Mouse (Mus musculus): ENCODE data around the gene Neo1.

The Neo1 gene

GRCm38 (mm10) chr9:58859080-58859635, 177.1 kb downstream of the Neo1 start:
- no peak for DNase-seq (ENCODE audit: low spot score)

GRCm38 (mm10) chr9:58854931-58855330, 181.3 kb downstream of the Neo1 start:
- DNase-seq (ENCODE audit: low spot score), result no peak

GRCm38 (mm10) chr9:58849576-58850315, 186.5 kb downstream of the Neo1 start:
- DNase-seq (ENCODE audit: low spot score), result no peak

GRCm38 (mm10) chr9:58847676-58848075, 188.6 kb downstream of the Neo1 start:
- DNase-seq (ENCODE audit: low spot score), result no peak

- DNase-seq (ENCODE audit: low spot score), result no peak
Measured at GRCm38 (mm10) chr9:58847008-58847407, 189.2 kb downstream of the Neo1 start.

- no peak for DNase-seq (ENCODE audit: low spot score)
Measured at GRCm38 (mm10) chr9:58844597-58844996, 191.6 kb downstream of the Neo1 start.

- DNase-seq (ENCODE audit: low spot score), result no peak
Measured at GRCm38 (mm10) chr9:58841655-58842054, 194.6 kb downstream of the Neo1 start.

GRCm38 (mm10) chr9:58838504-58838903, 197.7 kb downstream of the Neo1 start:
- DNase-seq (ENCODE audit: low spot score), result no peak

- DNase-seq (ENCODE audit: low spot score), result no peak
Measured at GRCm38 (mm10) chr9:58837174-58837573, 199.1 kb downstream of the Neo1 start.

GRCm38 (mm10) chr9:58832939-58833338, 203.3 kb downstream of the Neo1 start:
- no peak for DNase-seq (ENCODE audit: low spot score)

- DNase-seq (ENCODE audit: low spot score), result no peak
Measured at GRCm38 (mm10) chr9:58829627-58830026, 206.6 kb downstream of the Neo1 start.
